Mouse (Mus musculus): ENCODE results near the gene Sh3yl1. TPM values are rescaled to one million over a fixed set of nuclear protein-coding genes. Genes with fewer than 3 reads are reported as not detected.
A peak's percentile ranks its signal among the peaks of the same experiment; 100 is the strongest.

Gene Sh3yl1
- total RNA-seq (2018; cell fraction: chromatin; rRNA removed): 1 to 10 TPM in 4 of 26 experiments, under 1 TPM in 8, not detected in 14; 0.21 to 1.7 (median 0.77) TPM
- 1 to 10 TPM in 1 of 26 experiments, under 1 TPM in 25; 0.15 to 1.1 (median 0.42) TPM for total RNA-seq (2018; cell fraction: cytosol; rRNA removed)
- 1 to 10 TPM in 3 of 26 experiments, under 1 TPM in 11, not detected in 12; 0.26 to 1.2 (median 0.70) TPM for total RNA-seq (2018; cell fraction: nucleus; rRNA removed)
- polyA plus RNA-seq (2018): 0.63 to 0.89 TPM (median 0.89 TPM) in 3 replicates

GRCm38 (mm10) chr12:30911261-30912047 is at the start of gene Sh3yl1, which contains the start of gene Acp1:
Gene Sh3yl1, plus strand, starts transcription at chr12:30911668.
Gene Acp1, minus strand, starts transcription at chr12:30911589.
- under 1% methylated on average over 48 of the region's 52 CpGs for WGBS (ENCODE audit: missing documents)
- Histone ChIP-seq H3K4me3 (ENCODE audit: inconsistent target) (peak within 1 kb of the TSS; percentile 99), H3K79me2 (ENCODE audit: inconsistent target) (peaks cover 48% of the 10 kb centered on the region), H3K27ac (peak within 1 kb of the TSS; percentile 61), H3K36me3 (ENCODE audit: inconsistent target) (no peaks in the 10 kb centered on the region)

- Histone ChIP-seq H3K27ac (no peak overlapping the region), H3K36me3 (ENCODE audit: inconsistent target) (no peaks in the 10 kb centered on the region), H3K79me2 (ENCODE audit: inconsistent target) (no peaks in the 10 kb centered on the region), H3K4me3 (ENCODE audit: inconsistent target) (no peak overlapping the region)
- 88% methylated on average over 2 of the region's 2 CpGs for WGBS (ENCODE audit: missing documents)
Observed at GRCm38 (mm10) chr12:30864347-30864746, 47.1 kb upstream of the Sh3yl1 start.

- WGBS (ENCODE audit: missing documents): 85% methylated on average over 4 of the region's 4 CpGs
- Histone ChIP-seq H3K36me3 (ENCODE audit: inconsistent target) (no peaks in the 10 kb centered on the region), H3K27ac (no peak overlapping the region), H3K79me2 (ENCODE audit: inconsistent target) (no peaks in the 10 kb centered on the region), H3K4me3 (ENCODE audit: inconsistent target) (no peak overlapping the region)
Observed at GRCm38 (mm10) chr12:30865781-30866180, 45.7 kb upstream of the Sh3yl1 start.

- Histone ChIP-seq H3K79me2 (ENCODE audit: inconsistent target) (no peaks in the 10 kb centered on the region), H3K36me3 (ENCODE audit: inconsistent target) (no peaks in the 10 kb centered on the region), H3K4me3 (ENCODE audit: inconsistent target) (no peak overlapping the region), H3K27ac (no peak overlapping the region)
- 76% methylated on average over 6 of the region's 6 CpGs for WGBS (ENCODE audit: missing documents)
Observed at GRCm38 (mm10) chr12:30879447-30879846, 32.0 kb upstream of the Sh3yl1 start.

- H3K4me3 ChIP-seq (ENCODE audit: inconsistent target): no peak overlapping the region
- no peak overlapping the region for H3K27ac ChIP-seq
Observed at GRCm38 (mm10) chr12:30883592-30883985, 27.9 kb upstream of the Sh3yl1 start.

GRCm38 (mm10) chr12:30883986-30884621 is 27.4 kb upstream of the Sh3yl1 start, which contains the start of gene Alkal2:
Gene Alkal2, plus strand, starts transcription at chr12:30884322.
- Histone ChIP-seq H3K79me2 (ENCODE audit: inconsistent target) (no peaks in the 10 kb centered on the region), H3K27ac (no peak within 1 kb of the TSS), H3K36me3 (ENCODE audit: inconsistent target) (no peaks in the 10 kb centered on the region), H3K4me3 (ENCODE audit: inconsistent target) (no peak within 1 kb of the TSS)
- 2% methylated on average over 56 of the region's 58 CpGs for WGBS (ENCODE audit: missing documents)

More at GRCm38 (mm10) chr12:30883592-30883985, 27.9 kb upstream of the Sh3yl1 start:
- H3K36me3 ChIP-seq (ENCODE audit: inconsistent target): no peaks in the 10 kb centered on the region
- 24% methylated on average over 4 of the region's 4 CpGs for WGBS (ENCODE audit: missing documents)
- no peaks in the 10 kb centered on the region for H3K79me2 ChIP-seq (ENCODE audit: inconsistent target)

- WGBS (ENCODE audit: missing documents): 13% methylated on average over 37 of the region's 39 CpGs
- H3K4me3 ChIP-seq (ENCODE audit: inconsistent target): no peak overlapping the region
- H3K36me3 ChIP-seq (ENCODE audit: inconsistent target): no peaks in the 10 kb centered on the region
- H3K79me2 ChIP-seq (ENCODE audit: inconsistent target): no peaks in the 10 kb centered on the region
- H3K27ac ChIP-seq: no peak overlapping the region
Observed at GRCm38 (mm10) chr12:30884622-30885230, 26.7 kb upstream of the Sh3yl1 start.

- H3K27ac ChIP-seq: no peak overlapping the region
- no peaks in the 10 kb centered on the region for H3K36me3 ChIP-seq (ENCODE audit: inconsistent target)
- no peak overlapping the region for H3K4me3 ChIP-seq (ENCODE audit: inconsistent target)
- 92% methylated on average over 6 of the region's 6 CpGs for WGBS (ENCODE audit: missing documents)
- H3K79me2 ChIP-seq (ENCODE audit: inconsistent target): no peaks in the 10 kb centered on the region
Observed at GRCm38 (mm10) chr12:30885891-30886290, 25.6 kb upstream of the Sh3yl1 start.

- no peaks in the 10 kb centered on the region for H3K36me3 ChIP-seq (ENCODE audit: inconsistent target)
- WGBS (ENCODE audit: missing documents): 92% methylated on average over 4 of the region's 4 CpGs
- H3K79me2 ChIP-seq (ENCODE audit: inconsistent target): no peaks in the 10 kb centered on the region
- H3K27ac ChIP-seq: no peak overlapping the region
- no peak overlapping the region for H3K4me3 ChIP-seq (ENCODE audit: inconsistent target)
Observed at GRCm38 (mm10) chr12:30888003-30888402, 23.5 kb upstream of the Sh3yl1 start.

GRCm38 (mm10) chr12:30890067-30890466 is 21.4 kb upstream of the Sh3yl1 start:
- WGBS (ENCODE audit: missing documents): 49% methylated on average over 5 of the region's 5 CpGs
- H3K4me3 ChIP-seq (ENCODE audit: inconsistent target): no peak overlapping the region
- no peaks in the 10 kb centered on the region for H3K79me2 ChIP-seq (ENCODE audit: inconsistent target)
- no peak overlapping the region for H3K27ac ChIP-seq
- no peaks in the 10 kb centered on the region for H3K36me3 ChIP-seq (ENCODE audit: inconsistent target)

GRCm38 (mm10) chr12:30891438-30891837 is 20.0 kb upstream of the Sh3yl1 start:
- Histone ChIP-seq H3K36me3 (ENCODE audit: inconsistent target) (no peaks in the 10 kb centered on the region), H3K27ac (no peak overlapping the region), H3K4me3 (ENCODE audit: inconsistent target) (no peak overlapping the region), H3K79me2 (ENCODE audit: inconsistent target) (no peaks in the 10 kb centered on the region)
- WGBS (ENCODE audit: missing documents): 90% methylated on average over 7 of the region's 7 CpGs

GRCm38 (mm10) chr12:30897039-30897438 is 14.4 kb upstream of the Sh3yl1 start:
- no peaks in the 10 kb centered on the region; the same call in 1 of the 2 replicates for H3K79me2 ChIP-seq (ENCODE audit: inconsistent target)
- no peak overlapping the region for H3K4me3 ChIP-seq (ENCODE audit: inconsistent target)
- 100% methylated on average over 4 of the region's 4 CpGs for WGBS (ENCODE audit: missing documents)
- 0 out of 2 replicates have a peak, but pooled peaks cover 4% of the 10 kb centered on the region for H3K36me3 ChIP-seq (ENCODE audit: inconsistent target)
- H3K27ac ChIP-seq: no peak overlapping the region

- Histone ChIP-seq H3K27ac (no peak overlapping the region), H3K4me3 (ENCODE audit: inconsistent target) (no peak overlapping the region), H3K79me2 (ENCODE audit: inconsistent target) (peaks cover 54% of the 10 kb centered on the region), H3K36me3 (ENCODE audit: inconsistent target) (peaks cover 10% of the 10 kb centered on the region)
- WGBS (ENCODE audit: missing documents): 100% methylated on average over 1 of the region's 1 CpGs
Observed at GRCm38 (mm10) chr12:30908658-30909057, 2.8 kb upstream of the Sh3yl1 start.

- Histone ChIP-seq H3K4me3 (ENCODE audit: inconsistent target) (no peak overlapping the region), H3K27ac (no peak overlapping the region), H3K36me3 (ENCODE audit: inconsistent target) (no peaks in the 10 kb centered on the region), H3K79me2 (ENCODE audit: inconsistent target) (peaks cover 54% of the 10 kb centered on the region)
- WGBS (ENCODE audit: missing documents): 90% methylated on average over 2 of the region's 2 CpGs
Observed at GRCm38 (mm10) chr12:30909881-30910280, 1.6 kb upstream of the Sh3yl1 start.
